Mouse (Mus musculus): ENCODE measurements around the gene Ptprs.
A peak's percentile ranks its signal among the peaks of the same experiment; 100 is the strongest.

- TF ChIP-seq CTCF (IDR thresholded peaks at IDR 0.05), result peak; percentile 93
- TF ChIP-seq POLR2A (IDR thresholded peaks at IDR 0.05; ENCODE audit: insufficient read depth, low read depth, low read length), result no peak
- peak; percentile 81 for TF ChIP-seq EP300 (IDR thresholded peaks at IDR 0.05; ENCODE audit: insufficient read depth, low read depth, low read length)
Measured at GRCm38 (mm10) chr17:56479358-56479757, 3.1 kb upstream of the Ptprs start.

Measured in heart, adult 2 months (tissue).